Mouse (Mus musculus): ENCODE measurements around the gene Tnni3. TPM values are rescaled to one million over a fixed set of nuclear protein-coding genes. Genes with fewer than 3 reads are reported as not detected.

Gene Tnni3
- total RNA-seq, 2 experiments from 2014 or later, result 1.0 to 1.2 TPM

DNA sequence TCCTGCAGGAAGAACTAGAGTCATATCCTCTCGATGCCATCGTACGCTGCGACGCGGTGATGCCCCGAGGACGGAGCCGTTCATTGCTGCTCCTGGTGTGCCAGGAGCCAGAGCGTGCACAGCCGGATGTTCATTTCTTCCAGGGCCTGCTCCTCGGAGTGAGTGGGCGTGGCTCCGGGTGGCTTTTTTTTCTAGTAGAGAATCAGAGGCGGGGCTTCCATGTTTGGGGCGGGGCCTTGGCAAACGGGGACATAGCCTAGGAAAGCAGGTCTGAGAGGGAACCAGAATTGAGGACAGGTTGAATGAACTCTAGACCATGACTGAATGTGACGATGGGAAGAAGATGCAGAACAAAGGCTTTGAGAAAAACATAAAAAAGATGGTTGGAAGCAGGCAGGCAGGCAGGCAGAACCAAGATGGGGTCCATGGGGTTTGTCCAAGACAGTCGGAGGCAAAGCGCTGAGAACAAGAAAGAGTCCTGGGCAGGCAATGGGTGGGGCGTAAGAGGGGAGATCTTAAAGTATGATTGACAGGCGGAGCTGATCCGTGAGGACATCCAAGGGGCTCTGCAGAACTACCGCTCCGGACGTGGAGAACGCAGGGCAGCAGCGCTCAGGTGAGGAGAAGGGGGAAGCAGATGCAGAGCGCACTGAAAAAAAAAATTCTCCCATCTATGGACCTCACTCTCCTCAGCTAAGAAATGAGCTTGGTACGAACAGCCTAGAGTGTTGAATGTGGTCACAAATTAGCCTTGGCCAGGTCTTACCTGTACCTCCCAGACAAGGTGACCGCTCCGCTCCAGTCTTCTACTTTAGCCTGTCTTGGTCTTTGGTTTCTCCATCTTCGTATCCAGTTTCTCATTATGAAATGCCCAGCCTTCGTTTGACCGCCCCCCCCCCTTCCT is 53.5 kb downstream of the Tnni3 start:
- DNase-seq (ENCODE audit: low spot score in 2 of 2), result peak; percentile 62 to 64
- intact Hi-C loops (cut with DNase I), result loop anchor here (2.0 to 5.0 kb wide), 4 partner anchors 40 to 863 kb away; no protein-coding TSS in a partner anchor

Other genes starting within 250 kb of the Tnni3 start
- not detected for gene Ncr1, start 186.5 kb downstream of the Tnni3 start, total RNA-seq (2021)
- not detected for gene Gp6, start 126.5 kb downstream of the Tnni3 start, total RNA-seq (2021)
- gene Rdh13, start 78.6 kb downstream of the Tnni3 start, total RNA-seq (2021), result 10 to 100 TPM; 22.5 to 24.1 TPM
- gene Eps8l1, start 63.6 kb downstream of the Tnni3 start, total RNA-seq (2021), result 1 to 10 TPM; 2.8 to 5.3 TPM
- 100 to 1,000 TPM; 131 to 156 TPM for gene Ppp1r12c, start 22.5 kb downstream of the Tnni3 start, total RNA-seq (2021)
- 10 to 100 TPM in 1 of 2 experiments, 1 to 10 TPM in 1; 4.6 to 10.2 TPM for gene Tnnt1, start 7.8 kb downstream of the Tnni3 start, total RNA-seq (2021)
- gene Dnaaf3, start 8.2 kb upstream of the Tnni3 start, total RNA-seq (2021), result under 1 TPM; 0.23 to 0.46 TPM
- 100 to 1,000 TPM; 261 to 281 TPM for gene Syt5, start 23.3 kb upstream of the Tnni3 start, total RNA-seq (2021)
- under 1 TPM; 0.46 to 0.71 TPM for gene Ptprh, start 79.8 kb upstream of the Tnni3 start, total RNA-seq (2021)
- gene Tmem86b, start 107.2 kb upstream of the Tnni3 start, total RNA-seq (2021), result 10 to 100 TPM; 14.0 to 16.7 TPM
- 100 to 1,000 TPM; 145 to 148 TPM for gene Ppp6r1, start 134.8 kb upstream of the Tnni3 start, total RNA-seq (2021)
- gene Hspbp1, start 160.8 kb upstream of the Tnni3 start, total RNA-seq (2021), result 100 to 1,000 TPM in 1 of 2 experiments, 10 to 100 TPM in 1; 91.8 to 105 TPM
- 100 to 1,000 TPM; 394 to 407 TPM for gene Brsk1, start 166.4 kb upstream of the Tnni3 start, total RNA-seq (2021)
- not detected for gene Tmem150b, start 201.0 kb upstream of the Tnni3 start, total RNA-seq (2021)
- gene Kmt5c, start 215.9 kb upstream of the Tnni3 start, total RNA-seq (2021), result 10 to 100 TPM; 25.0 to 30.4 TPM
- 1 to 10 TPM; 4.6 to 5.9 TPM for gene Cox6b2, start 228.9 kb upstream of the Tnni3 start, total RNA-seq (2021)
- gene Fam71e2, start 247.1 kb upstream of the Tnni3 start, total RNA-seq (2021), result not detected